Comparison of ENCODE assay signal across 8 mouse cellular contexts in genomic region chr9:103758930-103759695, GRCm38 (mm10). TPM values are rescaled to one million over a fixed set of nuclear protein-coding genes. Genes with fewer than 3 reads are reported as not detected.
DNase-seq lines count a peak whose midpoint lies in the region; ATAC-seq and TF ChIP-seq lines count a peak whose summit lies in the region.

No protein-coding gene starts in this region.

- H3K9me3 ChIP-seq in CH12.LX (replicated peaks; ENCODE audit: low read length): peaks cover 6% of the 10 kb centered on the region
- H3K9me3 ChIP-seq in forebrain, embryonic 11.5 days (ENCODE audit: control insufficient read depth, low read length): no peaks in the 10 kb centered on the region
- no peaks in the 10 kb centered on the region for H3K9me3 ChIP-seq in heart, embryonic 15.5 days (replicated peaks)

- DNase-seq in CH12.LX (ENCODE audit: extremely low read depth): peak; percentile 72
- DNase-seq in brain, embryonic 18.5 days (ENCODE audit: low read depth, low spot score): peak; percentile 82
- peak; percentile 83 for DNase-seq in forebrain, embryonic 11.5 days (ENCODE audit: low spot score)
- peak; percentile 54 for DNase-seq in large intestine, adult 2 months (ENCODE audit: low read depth, low spot score)
- peak; percentile 64 for DNase-seq in lung, adult 2 months
- peak; percentile 82 for DNase-seq in retina, adult 2 months (ENCODE audit: low read depth, low spot score)
- peak; percentile 48 to 55 for DNase-seq in thymus, postnatal 36 days

- H3K4me3 ChIP-seq in CH12.LX (replicated peaks in 1 of 3; ENCODE audit: low read depth in 2 of 3, low read length in 2 of 3, poor library complexity in 1 of 3): no peak overlapping the region
- peak overlapping the region; percentile 3; the same call in 1 of the 2 replicates for H3K4me3 ChIP-seq in forebrain, embryonic 11.5 days (ENCODE audit: low read depth, low read length)
- H3K4me3 ChIP-seq in heart, embryonic 15.5 days: peak overlapping the region; percentile 81
- H3K4me3 ChIP-seq in lung, adult 2 months (replicated peaks; ENCODE audit: extremely low read depth, low read depth, low read length): no peak overlapping the region

- in situ Hi-C loops in CH12.LX (cut with MboI; ENCODE audit: low pct_ligation_motif_present, low pct_unique_long_range_greater_than_20kb, low sequenced_read_pairs): loop anchor here (5.0 to 10.0 kb wide), 3 partner anchors 137 to 264 kb away; no protein-coding TSS in a partner anchor

- TF ChIP-seq EP300 in CH12.LX (IDR thresholded peaks at IDR 0.05; ENCODE audit: low read length): no peak

- no peak overlapping the region for H3K4me2 ChIP-seq in CH12.LX (ENCODE audit: insufficient read depth, low read depth, poor library complexity, severe bottlenecking)
- H3K4me2 ChIP-seq in forebrain, embryonic 11.5 days (ENCODE audit: low read depth, low read length, severe bottlenecking): peak overlapping the region; percentile 34
- peak overlapping the region; percentile 93 for H3K4me2 ChIP-seq in heart, embryonic 15.5 days

- ATAC-seq in forebrain, embryonic 11.5 days (replicated peaks; ENCODE audit: low FRiP score): 0 out of 2 replicates have a peak, but pooled peaks have one; percentile 19
- peak; percentile 27 for ATAC-seq in heart, embryonic 15.5 days (replicated peaks; ENCODE audit: insufficient number of reproducible peaks, insufficient read depth, low FRiP score, low read depth)

- TF ChIP-seq CTCF in CH12.LX (conservative IDR thresholded peaks at IDR 0.05 in 1 of 2, IDR thresholded peaks at IDR 0.05 in 1 of 2; ENCODE audit: low read depth in 2 of 2, low read length in 2 of 2): peak; percentile 73 to 98
- TF ChIP-seq CTCF in lung, adult 2 months (IDR thresholded peaks at IDR 0.05; ENCODE audit: insufficient read depth, low read length): peak; percentile 75

- no peak overlapping the region for H3K9ac ChIP-seq in CH12.LX (ENCODE audit: insufficient read depth, low read depth)
- H3K9ac ChIP-seq in forebrain, embryonic 11.5 days (ENCODE audit: low read length): no peak overlapping the region
- peak overlapping the region; percentile 26; the same call in 1 of the 2 replicates for H3K9ac ChIP-seq in heart, embryonic 15.5 days

- peak; percentile 92 for TF ChIP-seq RAD21 in CH12.LX (IDR thresholded peaks at IDR 0.05; ENCODE audit: low read depth, low read length)

- no peaks in the 10 kb centered on the region for H3K79me2 ChIP-seq in CH12.LX (replicated peaks; ENCODE audit: control insufficient read depth, extremely low read depth, insufficient read depth, poor library complexity, severe bottlenecking)

- TF ChIP-seq POLR2A in CH12.LX (IDR thresholded peaks at IDR 0.05; ENCODE audit: low read depth, low read length): no peak
- TF ChIP-seq POLR2A in lung, adult 2 months (IDR thresholded peaks at IDR 0.05; ENCODE audit: borderline replicate concordance, extremely low read depth, low read depth, low read length): no peak

- H3K27ac ChIP-seq in CH12.LX (ENCODE audit: insufficient read depth, low read depth): no peak overlapping the region
- no peak overlapping the region for H3K27ac ChIP-seq in forebrain, embryonic 11.5 days (ENCODE audit: low read depth, low read length)
- H3K27ac ChIP-seq in heart, embryonic 15.5 days: peak overlapping the region; percentile 64

- H3K4me1 ChIP-seq in CH12.LX (ENCODE audit: control insufficient read depth in 1 of 2, insufficient read depth in 2 of 2): no peaks in the 10 kb centered on the region; a peak in 1 of 4 replicates
- H3K4me1 ChIP-seq in forebrain, embryonic 11.5 days (replicated peaks; ENCODE audit: control insufficient read depth, insufficient read depth, low read length): no peaks in the 10 kb centered on the region; the same call in 1 of the 2 replicates
- peaks cover 27% of the 10 kb centered on the region for H3K4me1 ChIP-seq in heart, embryonic 15.5 days (replicated peaks)
- H3K4me1 ChIP-seq in lung, adult 2 months (ENCODE audit: control insufficient read depth, insufficient read depth, low read length): no peaks in the 10 kb centered on the region

- dilution Hi-C loops in CH12.LX (cut with MboI; ENCODE audit: extremely low pct_ligation_motif_present, extremely low pct_unique_long_range_greater_than_20kb, low sequenced_read_pairs): no loop called here

- no peaks in the 10 kb centered on the region for H3K36me3 ChIP-seq in CH12.LX (replicated peaks in 1 of 2; ENCODE audit: control insufficient read depth in 1 of 2, insufficient read depth in 1 of 2, low read length in 1 of 2)
- H3K36me3 ChIP-seq in forebrain, embryonic 11.5 days (ENCODE audit: control insufficient read depth, insufficient read depth, low read length): no peaks in the 10 kb centered on the region
- no peaks in the 10 kb centered on the region for H3K36me3 ChIP-seq in heart, embryonic 15.5 days

- 15% methylated on average over 20 of the region's 20 CpGs for WGBS in forebrain, embryonic 11.5 days
- 6% methylated on average over 20 of the region's 20 CpGs for WGBS in heart, embryonic 15.5 days
- WGBS in large intestine, adult 2 months: 18% methylated on average over 20 of the region's 20 CpGs
- WGBS in lung, adult 2 months: 11% methylated on average over 20 of the region's 20 CpGs

- peaks cover 20% of the 10 kb centered on the region for H3K27me3 ChIP-seq in CH12.LX (replicated peaks)
- peaks cover 14% of the 10 kb centered on the region for H3K27me3 ChIP-seq in forebrain, embryonic 11.5 days (ENCODE audit: control insufficient read depth, insufficient read depth, low read length)
- H3K27me3 ChIP-seq in heart, embryonic 15.5 days: 0 out of 2 replicates have a peak, but pooled peaks cover 3% of the 10 kb centered on the region

TF ChIP-seq in CH12.LX, 34 proteins besides CTCF, POLR2A, EP300 and RAD21:
- TF ChIP-seq NELFE (IDR thresholded peaks at IDR 0.05; ENCODE audit: low read depth, low read length) (peak; percentile 48; the same call in 1 of the 2 replicates), GABPA (IDR thresholded peaks at IDR 0.05; ENCODE audit: insufficient replicate concordance, low read depth, low read length) (no peak), TBP (conservative IDR thresholded peaks at IDR 0.05; ENCODE audit: low read depth, low read length) (no peak), SMC3 (IDR thresholded peaks at IDR 0.05; ENCODE audit: low read depth, low read length) (peak; percentile 93), ZC3H11A (IDR thresholded peaks at IDR 0.05; ENCODE audit: low read depth, low read length) (peak; percentile 64)

RNA-seq across cellular contexts. Expression of gene Tmem108, which starts 2.5 kb away (rescaled TPM):
- total RNA-seq in CH12.LX (2012; rRNA removed) (0.04 TPM in 2 replicates), CH12.LX (2014; rRNA removed) (0.12 and 0.13 TPM in 2 replicates)
- 0.07 and 0.10 TPM in 2 replicates for polyA plus RNA-seq in CH12.LX (2012; ENCODE audit: insufficient read length, low read depth)
- 27.2 and 28.4 TPM in 2 replicates for polyA plus RNA-seq in forebrain, embryonic 11.5 days (2014; fragmentation: Nextera tagmentation; extraction: Ambion mirVana)
- polyA plus RNA-seq in heart, embryonic 15.5 days (2015; fragmentation: Nextera tagmentation; extraction: Ambion mirVana): 42.7 and 50.8 TPM in 2 replicates
- 0.59 and 0.74 TPM in 2 replicates for polyA plus RNA-seq in large intestine, adult 2 months (2012; rRNA removed)
- polyA plus RNA-seq in lung, adult 2 months (2012; rRNA removed): 8.5 and 9.1 TPM in 2 replicates

Comparison
In these comparisons a context has a peak if more than half of its experiments do, and no peak if none do; other contexts are left out.
1. H3K4me3 ChIP-seq: peak in forebrain, embryonic 11.5 days (single experiment) and heart, embryonic 15.5 days (single experiment); none in CH12.LX (0 of 3) and lung, adult 2 months (single experiment).
2. Peak in every context shown above with its lines, with median percentiles within 50 percentile points of each other: DNase-seq.